Mouse (Mus musculus) erythroblast, embryonic 14.5 days (primary cell): Measurements from ENCODE around the gene Lcn4.

ENCODE experiments used
- GATA1 ChIP-seq: IDR thresholded peaks from 2 replicates; pipeline ENCODE4 v1.6.1; 2012; ENCODE audit warnings: low read length, inconsistent platforms, mixed read lengths
- TAL1 ChIP-seq: IDR thresholded peaks from 3 replicates; pipeline ENCODE4 v1.6.1; 2012; ENCODE audit warnings: low read length, inconsistent platforms, mixed read lengths

- TF ChIP-seq TAL1 = no peak
- TF ChIP-seq GATA1 = no peak
Observed at GRCm38 (mm10) chr2:26686171-26686675, 15.1 kb upstream of the Lcn4 start.
